Mouse (Mus musculus) hindbrain, embryonic 16.5 days (tissue): ENCODE results near the gene Adamts12. TPM values are rescaled to one million over a fixed set of nuclear protein-coding genes. Genes with fewer than 3 reads are reported as not detected.

Source experiments
- ATAC-seq: fragments of 200-750 bp; cut with Nextera tagmentation; 2 replicates; pipeline ENCODE4 v1.8.0; 2017; ENCODE audit warnings: moderate TSS enrichment, moderate library complexity
- H3K27ac ChIP-seq: fragments of 300-500 bp; sonication (generic); 2 replicates; pipeline ENCODE4 v1.5.1; 2014; ENCODE audit warnings: low read depth, mild to moderate bottlenecking, control low read depth, low read length, moderate library complexity
- H3K27me3 ChIP-seq: fragments of 300-500 bp; sonication (generic); replicated peaks from 2 replicates; pipeline ENCODE4 v1.6.1; 2014; ENCODE audit warnings: low read length; ENCODE audit not compliant: control insufficient read depth, insufficient read depth
- H3K36me3 ChIP-seq: fragments of 300-500 bp; sonication (generic); 2 replicates; pipeline ENCODE4 v1.6.1; 2014; ENCODE audit warnings: mild to moderate bottlenecking, low read length, moderate library complexity, mixed read lengths; ENCODE audit not compliant: control insufficient read depth, insufficient read depth
- H3K4me1 ChIP-seq: fragments of 300-500 bp; sonication (generic); 2 replicates; pipeline ENCODE4 v1.6.1; 2014; ENCODE audit warnings: low read depth, low read length; ENCODE audit not compliant: control insufficient read depth, insufficient read depth
- H3K4me2 ChIP-seq: fragments of 300-500 bp; sonication (generic); 2 replicates; pipeline ENCODE4 v1.6.1; 2014; ENCODE audit warnings: mild to moderate bottlenecking, low read length, control low read depth, moderate library complexity
- H3K4me3 ChIP-seq: fragments of 300-500 bp; sonication (generic); 2 replicates; pipeline ENCODE4 v1.5.1; 2014; ENCODE audit warnings: mild to moderate bottlenecking, low read length, control low read depth, moderate library complexity
- H3K9ac ChIP-seq: fragments of 300-500 bp; sonication (generic); 2 replicates; pipeline ENCODE4 v1.6.1; 2014; ENCODE audit warnings: low read depth, mild to moderate bottlenecking, control low read depth, low read length, moderate library complexity
- H3K9me3 ChIP-seq: fragments of 300-500 bp; sonication (generic); 2 replicates; pipeline ENCODE4 v1.6.1; 2014; ENCODE audit warnings: mild to moderate bottlenecking, low read length, moderate library complexity; ENCODE audit not compliant: control insufficient read depth
- WGBS: fragments of 180-500 bp; shearing (Covaris S2); extraction: QIAGEN DNeasy Blood & Tissue Kit; methylation state at CpG from one replicate; pipeline ENCODE4 v1.1.7; 2014; 5-methylcytosine and 5-hydroxymethylcytosine counted together
- polyA plus RNA-seq: library from polyadenylated mRNA; unstranded; fragments of >200 nt; fragmentation: Nextera tagmentation; extraction: Ambion mirVana; gene quantifications from 2 replicates; pipeline ENCODE4 v1.2.1, GENCODE M21; 2015

Adamts12 gene
- polyA plus RNA-seq, 1 experiment from 2014 or later: 1.6 TPM

DNA sequence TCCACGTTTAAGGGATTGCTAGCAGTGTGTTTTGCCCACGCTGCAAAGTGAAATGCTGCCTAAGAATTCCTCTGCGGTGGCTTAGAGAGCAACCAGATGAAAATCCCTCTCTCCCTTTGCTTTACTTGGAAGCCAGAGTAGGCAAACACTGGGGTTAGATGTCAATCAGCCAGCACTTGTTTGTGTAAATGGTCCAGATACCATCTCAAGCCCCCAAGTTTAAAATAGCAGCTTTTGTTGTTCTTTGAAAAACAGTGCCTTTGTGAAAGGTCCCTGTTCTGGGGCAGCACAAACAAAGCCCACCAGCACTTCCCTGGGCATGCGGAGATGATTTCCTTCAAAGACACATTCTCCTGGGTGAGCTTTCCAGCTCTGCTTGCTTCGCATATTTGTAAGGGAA lies 1.7 kb downstream of the Adamts12 start:
- ATAC-seq: peak; percentile 29; the same call in 1 of the 2 replicates
- Histone ChIP-seq H3K27me3 (no peaks in the 10 kb centered on the region), H3K9me3 (no peaks in the 10 kb centered on the region), H3K4me2 (peak overlapping the region; percentile 60), H3K4me1 (peaks cover 15% of the 10 kb centered on the region), H3K27ac (peak overlapping the region; percentile 36; the same call in 1 of the 2 replicates), H3K9ac (peak overlapping the region; percentile 36), H3K4me3 (peak overlapping the region; percentile 40), H3K36me3 (no peaks in the 10 kb centered on the region)
- 6% methylated on average over 5 of the region's 5 CpGs for WGBS

DNA sequence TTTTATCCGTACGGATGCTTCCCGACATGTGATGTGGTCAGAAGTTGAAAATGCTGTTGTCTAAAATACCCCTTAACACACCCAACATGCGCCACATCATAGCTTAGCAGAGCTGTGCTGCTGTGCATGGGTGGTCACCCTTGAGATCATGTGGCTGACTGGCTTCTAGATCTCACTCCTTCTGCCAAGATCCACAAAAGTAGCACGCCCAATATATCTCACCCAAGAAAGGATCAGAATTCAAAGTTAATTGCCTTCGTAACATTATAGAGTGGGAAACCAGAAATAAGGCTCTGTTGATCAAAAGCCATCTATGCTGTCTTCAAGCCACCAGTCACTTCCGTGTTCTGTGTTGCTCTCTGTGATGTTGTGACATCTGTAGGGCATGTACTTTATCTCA lies 3.3 kb downstream of the Adamts12 start:
- H3K36me3 ChIP-seq: no peaks in the 10 kb centered on the region
- no peak overlapping the region for H3K4me2 ChIP-seq
- H3K27me3 ChIP-seq: no peaks in the 10 kb centered on the region
- no peaks in the 10 kb centered on the region for H3K9me3 ChIP-seq
- no peak for ATAC-seq
- no peak overlapping the region for H3K27ac ChIP-seq
- 90% methylated on average over 7 of the region's 7 CpGs for WGBS
- H3K9ac ChIP-seq: no peak overlapping the region
- H3K4me3 ChIP-seq: no peak overlapping the region
- H3K4me1 ChIP-seq: peaks cover 15% of the 10 kb centered on the region

DNA sequence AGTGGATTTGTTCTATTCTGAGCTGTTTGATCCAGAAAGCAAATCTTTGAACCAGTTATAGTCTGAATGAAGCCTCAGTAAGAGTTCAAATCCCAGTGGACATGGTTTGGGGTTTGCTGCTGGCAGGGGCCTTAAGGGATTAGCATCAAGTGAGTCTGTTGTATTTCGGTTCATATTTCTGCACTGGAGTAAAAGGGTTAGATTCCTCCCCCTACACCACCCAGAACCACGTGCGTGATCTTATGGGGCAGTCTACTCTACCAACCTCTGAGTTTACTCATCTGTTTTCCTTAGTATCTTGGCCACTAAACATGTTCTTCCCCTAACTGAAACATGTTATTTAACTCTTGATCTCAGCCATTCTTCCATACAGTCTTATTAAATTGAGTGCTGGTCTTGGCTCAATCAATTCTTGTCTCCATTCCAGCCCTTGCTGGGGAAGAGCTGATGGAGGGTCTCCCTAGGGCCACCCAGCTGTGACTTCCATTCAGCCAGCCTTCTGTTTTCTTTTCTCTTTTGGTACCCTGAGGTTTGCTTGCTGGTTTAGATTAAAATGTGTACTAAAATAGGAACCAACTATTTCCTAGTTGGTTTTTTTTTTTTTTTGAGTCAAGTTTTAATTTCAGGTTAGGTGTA lies 11.3 kb downstream of the Adamts12 start:
- H3K9me3 ChIP-seq: no peaks in the 10 kb centered on the region
- no peak overlapping the region for H3K4me3 ChIP-seq
- no peaks in the 10 kb centered on the region for H3K36me3 ChIP-seq
- H3K9ac ChIP-seq: no peak overlapping the region
- H3K4me2 ChIP-seq: no peak overlapping the region
- H3K27ac ChIP-seq: no peak overlapping the region
- no peak for ATAC-seq
- 77% methylated on average over 3 of the region's 3 CpGs for WGBS
- no peaks in the 10 kb centered on the region for H3K27me3 ChIP-seq
- no peaks in the 10 kb centered on the region for H3K4me1 ChIP-seq

DNA sequence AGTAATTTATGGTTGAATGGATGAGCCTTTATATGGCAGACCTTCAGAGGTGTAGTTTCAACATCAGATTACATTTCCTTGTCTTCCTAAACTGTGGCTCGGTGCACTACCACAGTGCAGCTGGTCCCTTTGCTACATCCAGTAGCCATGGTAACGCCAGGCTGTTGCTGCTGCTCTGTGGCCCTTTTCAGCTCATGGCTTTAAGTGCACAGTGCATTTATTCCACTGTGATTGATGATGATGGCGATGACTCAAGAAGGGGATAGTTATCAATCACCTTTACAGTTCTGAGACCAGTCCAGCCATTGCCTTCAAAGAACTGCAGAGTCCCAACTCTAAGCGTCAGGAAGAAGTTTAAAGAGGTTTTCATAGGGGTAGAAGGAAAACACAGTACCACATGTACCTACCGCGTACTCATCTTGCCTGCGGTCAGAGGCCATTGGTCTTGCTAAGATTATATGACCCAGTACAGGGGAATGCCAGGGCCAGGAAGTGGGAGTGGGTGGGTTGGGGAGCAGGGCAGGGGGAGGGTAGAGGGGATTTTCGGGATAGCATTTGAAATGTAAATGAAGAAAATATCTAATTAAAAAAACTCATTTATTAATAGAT lies 18.5 kb downstream of the Adamts12 start:
- peak; percentile 95 for ATAC-seq
- Histone ChIP-seq H3K27me3 (no peaks in the 10 kb centered on the region), H3K27ac (no peak overlapping the region), H3K4me3 (no peak overlapping the region), H3K9me3 (no peaks in the 10 kb centered on the region), H3K9ac (no peak overlapping the region; the same call in 1 of the 2 replicates), H3K36me3 (no peaks in the 10 kb centered on the region), H3K4me1 (peaks cover 8% of the 10 kb centered on the region), H3K4me2 (no peak overlapping the region; the same call in 1 of the 2 replicates)
- WGBS: 44% methylated on average over 8 of the region's 8 CpGs

DNA sequence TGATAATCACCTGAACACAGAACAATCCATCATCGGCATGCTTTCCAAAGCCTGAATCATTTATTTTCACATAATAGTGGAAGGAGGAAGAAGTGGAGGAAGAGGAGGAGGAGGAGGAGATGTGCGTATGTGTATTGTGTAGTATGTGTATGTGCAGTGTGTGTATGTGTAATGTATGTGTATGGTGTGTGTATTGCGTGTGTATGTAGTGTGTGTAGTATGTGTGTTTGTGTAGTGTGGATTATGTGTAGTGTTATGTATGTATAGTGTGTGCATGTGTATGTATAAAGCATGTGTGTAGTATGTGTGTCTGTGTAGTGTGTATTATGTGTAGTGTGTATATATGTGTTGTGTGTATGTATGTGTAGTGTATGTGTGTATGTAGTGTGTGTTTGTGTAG lies 19.1 kb downstream of the Adamts12 start:
- 81% methylated on average over 3 of the region's 3 CpGs for WGBS
- H3K9me3 ChIP-seq: no peaks in the 10 kb centered on the region
- H3K4me3 ChIP-seq: no peak overlapping the region
- no peaks in the 10 kb centered on the region for H3K27me3 ChIP-seq
- H3K27ac ChIP-seq: no peak overlapping the region
- no peaks in the 10 kb centered on the region for H3K36me3 ChIP-seq
- H3K4me2 ChIP-seq: no peak overlapping the region
- peak; percentile 40; the same call in 1 of the 2 replicates for ATAC-seq
- peaks cover 8% of the 10 kb centered on the region for H3K4me1 ChIP-seq
- H3K9ac ChIP-seq: no peak overlapping the region

DNA sequence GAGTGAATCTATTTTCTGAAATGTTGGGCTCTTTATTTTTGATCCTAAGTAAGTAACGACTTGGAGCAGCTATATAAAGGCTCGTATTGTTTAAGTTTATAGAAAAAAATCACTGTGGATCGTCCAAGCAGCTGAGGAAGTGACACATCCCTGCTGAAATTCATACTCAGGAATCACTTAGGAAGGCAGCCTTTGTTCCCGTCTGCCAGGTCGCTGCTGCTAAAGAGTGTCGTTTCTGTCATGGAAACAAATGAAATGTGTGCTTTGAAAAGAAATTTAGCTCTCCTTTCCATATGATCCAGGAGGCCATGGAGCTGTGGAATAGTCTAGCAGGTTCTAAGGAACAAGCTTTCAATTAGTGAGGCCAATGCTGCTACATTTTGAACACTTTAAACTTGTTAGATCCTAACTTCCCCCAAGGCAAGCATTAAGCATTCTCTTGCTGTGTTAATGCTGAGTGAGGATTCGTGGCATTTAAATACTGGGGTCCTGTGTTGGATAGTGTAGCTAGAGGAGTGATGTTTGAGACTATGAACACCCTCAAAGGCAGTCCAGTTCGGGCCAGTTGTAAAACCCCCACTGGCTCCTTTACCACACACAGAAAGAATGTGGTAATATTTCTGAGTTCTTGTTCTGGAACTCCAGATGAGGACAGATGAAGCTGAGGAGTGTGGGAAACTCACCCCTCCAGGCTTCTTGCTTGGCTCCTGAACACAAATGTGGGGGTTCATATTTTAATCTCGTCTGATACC lies 19.8 kb downstream of the Adamts12 start:
- no peaks in the 10 kb centered on the region for H3K36me3 ChIP-seq
- no peak overlapping the region for H3K4me2 ChIP-seq
- H3K9ac ChIP-seq: no peak overlapping the region
- H3K4me3 ChIP-seq: no peak overlapping the region
- H3K9me3 ChIP-seq: no peaks in the 10 kb centered on the region
- 0 out of 2 replicates have a peak overlapping the region, but pooled peaks have one; percentile 9 for H3K27ac ChIP-seq
- ATAC-seq: peak; percentile 34; the same call in 1 of the 2 replicates
- WGBS: 26% methylated on average over 9 of the region's 9 CpGs
- no peaks in the 10 kb centered on the region for H3K27me3 ChIP-seq
- H3K4me1 ChIP-seq: peaks cover 8% of the 10 kb centered on the region

DNA sequence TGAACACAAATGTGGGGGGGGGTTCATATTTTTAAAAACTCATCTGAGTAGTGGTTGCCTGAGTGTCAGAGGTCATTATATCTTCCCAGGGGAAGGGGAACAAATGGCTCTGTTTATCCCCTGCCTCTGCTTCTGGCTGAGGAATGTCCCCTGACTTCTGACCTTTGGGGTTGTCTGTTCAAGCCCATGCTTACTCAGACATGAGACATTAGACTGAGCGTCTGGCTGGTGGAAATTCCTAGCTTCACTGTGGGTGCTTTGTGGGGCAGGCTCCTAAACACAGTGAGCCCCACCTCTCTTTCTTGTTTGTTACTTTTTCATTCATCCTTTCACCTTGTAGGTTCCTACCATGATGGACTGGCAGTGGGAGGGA lies 20.4 kb downstream of the Adamts12 start:
- H3K36me3 ChIP-seq: no peaks in the 10 kb centered on the region
- no peak overlapping the region for H3K4me2 ChIP-seq
- no peak for ATAC-seq
- WGBS: 18% methylated on average over 1 of the region's 1 CpGs
- H3K4me3 ChIP-seq: no peak overlapping the region
- peaks cover 8% of the 10 kb centered on the region for H3K4me1 ChIP-seq
- H3K9ac ChIP-seq: no peak overlapping the region
- H3K27me3 ChIP-seq: no peaks in the 10 kb centered on the region
- H3K27ac ChIP-seq: no peak overlapping the region
- H3K9me3 ChIP-seq: no peaks in the 10 kb centered on the region

DNA sequence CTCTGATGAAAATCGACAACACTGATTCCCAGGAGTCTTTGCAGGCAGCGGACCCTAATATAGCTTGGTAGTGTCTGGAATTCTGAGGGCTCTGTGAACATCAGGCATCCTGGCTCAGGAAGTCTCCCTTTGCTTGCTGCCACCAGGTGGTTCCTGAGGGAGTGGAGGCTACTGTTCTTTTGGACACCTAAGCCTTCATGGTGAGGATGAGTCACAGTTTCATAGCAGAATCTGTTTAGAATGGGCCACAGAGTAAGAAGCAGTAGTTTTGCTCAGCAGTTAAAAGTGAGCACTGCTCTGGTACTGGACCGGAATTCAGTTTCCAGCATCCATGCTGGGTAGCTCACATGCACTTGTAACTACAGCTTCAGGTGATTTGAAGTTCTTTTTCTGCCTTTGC lies 24.9 kb downstream of the Adamts12 start:
- H3K36me3 ChIP-seq: no peaks in the 10 kb centered on the region
- H3K27ac ChIP-seq: no peak overlapping the region
- ATAC-seq: no peak
- no peak overlapping the region for H3K4me2 ChIP-seq
- 90% methylated on average over 3 of the region's 3 CpGs for WGBS
- H3K9me3 ChIP-seq: no peaks in the 10 kb centered on the region
- H3K27me3 ChIP-seq: no peaks in the 10 kb centered on the region
- H3K4me1 ChIP-seq: 0 out of 2 replicates have a peak, but pooled peaks cover 2% of the 10 kb centered on the region
- H3K4me3 ChIP-seq: no peak overlapping the region
- no peak overlapping the region for H3K9ac ChIP-seq

DNA sequence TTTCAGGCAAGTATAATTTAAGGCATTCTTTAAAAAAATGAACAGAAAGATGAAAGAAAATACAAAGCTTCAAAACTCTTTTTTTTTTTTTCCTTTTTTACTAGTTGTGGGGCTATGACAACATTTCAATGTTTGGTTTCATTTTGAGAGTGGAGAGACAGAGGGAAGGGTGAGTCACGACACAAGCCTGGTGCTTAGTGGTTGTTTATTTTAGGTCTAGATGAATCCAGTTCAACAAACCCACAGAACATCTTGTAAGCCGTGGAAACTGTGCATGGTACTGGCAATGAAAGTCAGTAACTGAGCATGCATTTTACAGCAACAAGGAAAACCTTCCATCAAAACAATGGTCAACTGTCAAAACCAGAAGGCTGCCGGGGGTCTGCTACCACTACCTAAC lies 31.0 kb downstream of the Adamts12 start:
- WGBS: 82% methylated on average over 3 of the region's 3 CpGs
- Histone ChIP-seq H3K4me3 (no peak overlapping the region), H3K4me1 (0 out of 2 replicates have a peak, but pooled peaks cover 2% of the 10 kb centered on the region), H3K36me3 (no peaks in the 10 kb centered on the region), H3K9me3 (no peaks in the 10 kb centered on the region), H3K27ac (no peak overlapping the region), H3K9ac (no peak overlapping the region), H3K27me3 (no peaks in the 10 kb centered on the region), H3K4me2 (no peak overlapping the region)
- ATAC-seq: no peak
